Mouse (Mus musculus) embryonic fibroblast, embryonic 13.5 days (primary cell): ENCODE results near the gene Ctf2.

Experiments
- CTCF ChIP-seq: IDR thresholded peaks from 2 replicates; pipeline ENCODE4 v1.5.1; 2011; ENCODE audit warnings: mild to moderate bottlenecking, control low read depth, low read length, moderate library complexity, borderline replicate concordance; ENCODE audit not compliant: insufficient read depth
- POLR2A ChIP-seq: IDR thresholded peaks from 2 replicates; pipeline ENCODE4 v1.6.1; 2011; ENCODE audit warnings: low read depth, mild to moderate bottlenecking, control low read depth, low read length, moderate library complexity

DNA sequence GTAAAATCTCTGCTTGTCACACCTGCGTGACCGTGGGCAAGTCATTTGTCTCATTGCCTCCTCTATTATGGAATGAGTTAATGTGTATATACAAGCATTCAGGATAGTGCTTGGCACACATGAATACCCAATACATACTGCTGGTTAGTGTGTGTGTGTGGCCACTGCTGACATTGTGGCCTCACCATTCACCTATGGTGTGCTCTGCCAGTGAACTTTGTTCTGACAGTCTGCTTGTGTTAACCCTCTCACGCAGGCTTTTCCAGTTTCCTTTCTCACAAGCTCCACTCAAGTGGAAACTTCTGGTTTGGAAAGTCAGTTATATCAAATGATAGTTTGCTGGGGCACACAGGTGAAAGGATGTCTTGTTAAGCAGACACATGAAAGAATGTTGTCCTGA, 20.9 kb downstream of the Ctf2 start:
- TF ChIP-seq POLR2A (no peak), CTCF (no peak)
